Mouse (Mus musculus): ENCODE results near the gene B230219D22Rik. TPM values are rescaled to one million over a fixed set of nuclear protein-coding genes. Genes with fewer than 3 reads are reported as not detected.
A peak's percentile ranks its signal among the peaks of the same experiment; 100 is the strongest.
"Not testable (repeated sequence)": the region's sequence is repeated elsewhere in the genome, so short reads cannot be mapped to it uniquely, and the experiment has no call there.

Gene B230219D22Rik
- polyA plus RNA-seq, 1 experiment from 2014 or later, result 74.9 TPM

DNA sequence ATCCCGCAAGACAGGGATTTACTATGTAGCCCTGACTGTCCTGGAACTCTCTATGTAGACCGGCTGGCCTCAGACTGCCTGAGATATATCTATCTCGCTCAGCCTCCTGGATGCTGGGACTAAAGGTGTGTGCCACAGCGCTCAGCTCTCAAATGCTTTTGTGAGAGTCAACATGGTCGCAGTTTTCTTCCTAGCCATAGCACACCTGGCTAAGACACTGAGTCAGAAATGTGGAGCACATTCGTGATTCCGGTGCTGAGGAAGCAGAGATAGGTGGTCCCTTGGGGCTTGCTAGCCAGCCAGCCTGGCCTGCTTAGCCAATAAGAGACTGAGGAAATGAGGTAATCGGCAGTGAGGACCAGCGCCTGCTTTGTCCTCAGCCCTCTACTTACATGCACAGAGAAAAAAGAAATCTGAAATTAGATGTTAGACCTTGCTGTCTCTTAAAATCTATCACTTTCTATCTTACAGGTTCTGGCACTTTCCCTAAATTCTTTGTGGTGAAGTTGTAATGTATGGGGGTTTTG is 6.8 kb upstream of the B230219D22Rik start:
- H3K9me3 ChIP-seq (ENCODE audit: control insufficient read depth, low read length), result no peaks in the 10 kb centered on the region
- no peaks in the 10 kb centered on the region for H3K27me3 ChIP-seq (replicated peaks; ENCODE audit: control insufficient read depth, insufficient read depth, low read length)
- H3K4me2 ChIP-seq (ENCODE audit: low read length), result no peak overlapping the region
- H3K27ac ChIP-seq (ENCODE audit: low read length), result no peak overlapping the region
- H3K36me3 ChIP-seq (ENCODE audit: control insufficient read depth, insufficient read depth), result peaks cover 5% of the 10 kb centered on the region; the same call in 1 of the 2 replicates
- H3K9ac ChIP-seq (replicated peaks; ENCODE audit: low read depth, low read length), result no peak overlapping the region
- ATAC-seq, result no peak
- H3K4me3 ChIP-seq (replicated peaks; ENCODE audit: low read length), result no peak overlapping the region
- 81% methylated on average over 9 of the region's 9 CpGs for WGBS
- 0 out of 2 replicates have a peak, but pooled peaks cover 3% of the 10 kb centered on the region for H3K4me1 ChIP-seq (replicated peaks; ENCODE audit: control insufficient read depth, insufficient read depth, low read length)

DNA sequence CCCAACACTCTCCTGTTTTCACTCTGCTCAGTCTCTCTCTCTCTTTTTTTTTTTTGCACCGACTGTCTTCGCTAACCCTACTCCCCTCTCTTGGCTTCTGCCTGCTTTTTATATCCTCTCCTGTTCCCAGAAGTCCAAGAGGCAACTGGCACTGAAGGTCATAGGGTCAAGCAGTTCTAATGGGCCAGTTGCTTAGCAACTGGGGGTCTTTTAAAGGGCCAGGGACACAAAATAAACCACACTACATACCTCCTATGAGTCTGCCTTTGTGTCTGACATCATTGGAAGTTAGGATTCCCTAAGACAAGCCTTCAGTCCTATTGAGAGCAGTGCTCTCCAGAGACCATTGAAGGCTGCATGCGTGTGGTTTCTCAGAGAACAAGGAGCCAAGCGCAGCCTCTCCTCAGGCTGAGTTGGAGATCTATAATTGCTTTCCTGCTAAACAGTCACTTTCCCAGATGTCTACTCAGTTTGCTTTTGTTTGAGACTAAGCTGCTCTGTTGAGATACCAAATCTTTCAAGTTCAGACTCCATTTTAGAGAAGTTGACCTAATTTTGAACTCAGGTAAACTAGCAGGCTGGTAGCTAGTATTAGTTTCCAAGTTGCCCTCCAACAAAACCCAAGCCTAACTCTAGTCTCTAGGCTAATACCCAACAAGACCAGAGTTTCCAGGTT is 4.9 kb upstream of the B230219D22Rik start:
- Histone ChIP-seq H3K27me3 (replicated peaks; ENCODE audit: control insufficient read depth, insufficient read depth, low read length) (no peaks in the 10 kb centered on the region), H3K4me2 (ENCODE audit: low read length) (no peak overlapping the region), H3K9me3 (ENCODE audit: control insufficient read depth, low read length) (no peaks in the 10 kb centered on the region), H3K36me3 (ENCODE audit: control insufficient read depth, insufficient read depth) (no peaks in the 10 kb centered on the region), H3K27ac (ENCODE audit: low read length) (no peak overlapping the region), H3K4me1 (replicated peaks; ENCODE audit: control insufficient read depth, insufficient read depth, low read length) (0 out of 2 replicates have a peak, but pooled peaks cover 3% of the 10 kb centered on the region), H3K4me3 (replicated peaks; ENCODE audit: low read length) (no peak overlapping the region), H3K9ac (replicated peaks; ENCODE audit: low read depth, low read length) (no peak overlapping the region)
- no peak for ATAC-seq
- WGBS, result 19% methylated on average over 4 of the region's 4 CpGs

DNA sequence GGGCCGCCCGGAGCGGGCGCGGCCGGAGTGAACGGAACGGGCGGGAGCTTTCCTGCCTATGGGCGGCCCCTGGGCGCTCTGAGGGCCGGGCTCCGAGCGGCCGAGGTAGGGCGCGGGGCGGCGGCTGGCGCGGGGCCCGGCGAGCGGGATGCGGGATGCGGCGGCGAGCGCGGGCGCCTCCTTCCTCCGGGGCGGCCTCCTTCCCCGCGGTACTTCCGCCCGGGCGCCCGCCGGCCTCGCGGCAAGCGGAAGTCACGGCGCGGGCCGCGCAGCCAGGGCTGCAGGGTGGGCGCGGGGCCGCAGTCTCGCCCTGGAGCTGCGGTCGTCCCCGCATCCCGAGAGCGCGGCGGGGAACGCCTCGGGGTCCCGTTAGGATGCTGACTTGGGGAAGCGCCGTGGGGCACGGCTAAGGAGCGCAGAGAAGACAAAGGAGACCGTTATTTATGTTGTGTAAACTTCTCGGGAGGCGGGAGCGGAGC is 358 bp downstream of the B230219D22Rik start:
- H3K36me3 ChIP-seq (ENCODE audit: control insufficient read depth, insufficient read depth), result no peaks in the 10 kb centered on the region
- no peaks in the 10 kb centered on the region for H3K27me3 ChIP-seq (replicated peaks; ENCODE audit: control insufficient read depth, insufficient read depth, low read length)
- ATAC-seq, result peak; percentile 76
- no peaks in the 10 kb centered on the region for H3K9me3 ChIP-seq (ENCODE audit: control insufficient read depth, low read length)
- WGBS, result under 1% methylated on average over 55 of the region's 70 CpGs
- peaks cover 22% of the 10 kb centered on the region for H3K4me1 ChIP-seq (replicated peaks; ENCODE audit: control insufficient read depth, insufficient read depth, low read length)
- peak overlapping the region; percentile 97 for H3K27ac ChIP-seq (ENCODE audit: low read length)
- H3K9ac ChIP-seq (replicated peaks; ENCODE audit: low read depth, low read length), result peak overlapping the region; percentile 100
- H3K4me2 ChIP-seq (ENCODE audit: low read length), result peak overlapping the region; percentile 64
- H3K4me3 ChIP-seq (replicated peaks; ENCODE audit: low read length), result peak overlapping the region; percentile 94

DNA sequence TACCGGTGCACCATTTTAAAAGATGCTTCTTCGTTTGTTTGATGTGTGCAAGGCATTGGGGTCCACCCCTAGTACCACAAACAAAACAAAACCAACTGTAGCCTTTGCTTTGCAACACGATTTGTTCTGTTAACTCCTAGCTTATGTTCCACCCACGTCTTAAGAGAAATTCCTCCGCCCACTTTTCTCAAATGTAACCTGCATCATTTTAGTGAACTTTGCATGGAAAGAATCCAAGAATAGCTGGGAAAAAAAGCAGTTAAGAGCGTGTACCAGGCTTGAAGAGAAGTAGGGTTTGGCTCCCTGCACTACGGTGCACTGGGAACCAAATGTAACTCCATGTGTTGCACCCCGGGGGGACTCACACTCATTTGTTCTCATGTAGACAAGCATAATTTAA is 1.2 kb downstream of the B230219D22Rik start:
- Histone ChIP-seq H3K27me3 (replicated peaks; ENCODE audit: control insufficient read depth, insufficient read depth, low read length) (no peaks in the 10 kb centered on the region), H3K4me1 (replicated peaks; ENCODE audit: control insufficient read depth, insufficient read depth, low read length) (peaks cover 22% of the 10 kb centered on the region), H3K4me3 (replicated peaks; ENCODE audit: low read length) (peak overlapping the region; percentile 94), H3K4me2 (ENCODE audit: low read length) (peak overlapping the region; percentile 64), H3K27ac (ENCODE audit: low read length) (no peak overlapping the region), H3K36me3 (ENCODE audit: control insufficient read depth, insufficient read depth) (peaks cover 2% of the 10 kb centered on the region), H3K9ac (replicated peaks; ENCODE audit: low read depth, low read length) (peak overlapping the region; percentile 100), H3K9me3 (ENCODE audit: control insufficient read depth, low read length) (no peaks in the 10 kb centered on the region)
- WGBS, result 13% methylated on average over 8 of the region's 8 CpGs
- ATAC-seq, result no peak

DNA sequence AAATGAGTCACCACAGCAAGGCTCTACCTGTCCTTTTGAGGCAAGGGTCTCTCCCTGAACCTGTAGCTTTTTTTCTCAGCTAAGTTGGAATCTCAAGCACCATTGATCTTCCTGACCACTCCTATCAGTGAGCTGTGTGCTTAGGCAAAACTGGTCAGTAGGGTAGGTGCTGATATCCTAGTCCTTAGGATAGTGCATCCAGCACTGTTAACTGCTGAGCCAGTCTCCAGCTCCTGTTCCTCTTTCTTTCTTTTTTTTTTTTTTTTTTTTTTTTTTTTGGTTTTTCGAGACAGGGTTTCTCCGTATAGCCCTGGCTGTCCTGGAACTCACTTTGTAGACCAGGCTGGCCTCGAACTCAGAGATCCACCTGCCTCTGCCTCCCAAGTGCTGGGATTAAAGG is 3.1 kb downstream of the B230219D22Rik start:
- no CpG with 5 or more reads among the region's 3 CpGs for WGBS
- not testable (repeated sequence) for H3K27ac ChIP-seq (ENCODE audit: low read length)

DNA sequence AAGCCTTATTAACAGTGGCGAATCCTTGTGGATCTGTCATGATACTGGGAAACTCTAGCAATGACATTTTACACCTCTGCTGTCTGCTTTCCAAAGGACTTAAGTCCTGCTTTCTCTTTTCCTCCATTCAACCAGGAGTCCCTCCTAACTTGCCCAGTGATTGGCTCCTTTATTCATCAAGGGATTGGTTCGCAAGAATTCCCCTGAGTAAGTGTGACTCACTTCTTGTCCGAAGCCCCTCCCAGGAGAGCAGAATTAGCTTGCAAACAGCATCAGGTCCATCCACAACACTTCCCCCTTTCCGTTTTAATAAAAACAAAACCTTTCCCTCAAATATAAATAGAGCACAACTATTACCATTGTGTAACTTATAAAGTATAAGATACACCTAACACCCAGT is 11.4 kb downstream of the B230219D22Rik start:
- H3K9ac ChIP-seq (replicated peaks; ENCODE audit: low read depth, low read length), result no peak overlapping the region
- no peaks in the 10 kb centered on the region for H3K4me1 ChIP-seq (replicated peaks; ENCODE audit: control insufficient read depth, insufficient read depth, low read length)
- no peaks in the 10 kb centered on the region for H3K27me3 ChIP-seq (replicated peaks; ENCODE audit: control insufficient read depth, insufficient read depth, low read length)
- ATAC-seq, result no peak
- no peaks in the 10 kb centered on the region for H3K9me3 ChIP-seq (ENCODE audit: control insufficient read depth, low read length)
- no peak overlapping the region for H3K4me2 ChIP-seq (ENCODE audit: low read length)
- 87% methylated on average over 4 of the region's 4 CpGs for WGBS
- no peak overlapping the region for H3K4me3 ChIP-seq (replicated peaks; ENCODE audit: low read length)
- no peak overlapping the region for H3K27ac ChIP-seq (ENCODE audit: low read length)
- peaks cover 16% of the 10 kb centered on the region for H3K36me3 ChIP-seq (ENCODE audit: control insufficient read depth, insufficient read depth)

More for the DNA sequence above, 3.1 kb downstream of the B230219D22Rik start:
- H3K9me3 ChIP-seq (ENCODE audit: control insufficient read depth, low read length); H3K4me3 ChIP-seq (replicated peaks; ENCODE audit: low read length); H3K9ac ChIP-seq (replicated peaks; ENCODE audit: low read depth, low read length); ATAC-seq; H3K27me3 ChIP-seq (replicated peaks; ENCODE audit: control insufficient read depth, insufficient read depth, low read length); H3K4me2 ChIP-seq (ENCODE audit: low read length): not testable (repeated sequence)
- H3K4me1 ChIP-seq (replicated peaks; ENCODE audit: control insufficient read depth, insufficient read depth, low read length), result peaks cover 22% of the 10 kb centered on the region
- H3K36me3 ChIP-seq (ENCODE audit: control insufficient read depth, insufficient read depth), result peaks cover 17% of the 10 kb centered on the region

DNA sequence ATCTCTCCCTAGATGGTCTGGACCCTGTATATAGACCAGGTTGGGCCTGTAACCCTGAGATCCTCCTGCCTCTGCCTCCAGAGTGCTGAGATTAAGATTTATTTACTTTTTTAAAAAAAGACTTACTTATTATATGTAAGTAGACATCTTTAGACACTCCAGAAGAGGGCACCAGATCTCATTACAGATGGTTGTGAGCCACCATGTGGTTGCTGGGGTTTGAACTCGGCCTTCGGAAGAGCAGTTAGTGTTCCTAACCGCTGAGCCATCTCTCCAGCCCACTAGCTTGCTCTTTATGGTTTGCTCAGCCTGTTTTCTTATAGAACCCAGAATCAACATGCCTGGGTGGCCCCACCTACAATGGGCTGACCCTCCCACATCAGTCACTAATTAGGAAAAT is 19.9 kb downstream of the B230219D22Rik start:
- Histone ChIP-seq H3K36me3 (ENCODE audit: control insufficient read depth, insufficient read depth) (no peaks in the 10 kb centered on the region), H3K4me3 (replicated peaks; ENCODE audit: low read length) (no peak overlapping the region), H3K9me3 (ENCODE audit: control insufficient read depth, low read length) (no peaks in the 10 kb centered on the region), H3K9ac (replicated peaks; ENCODE audit: low read depth, low read length) (no peak overlapping the region), H3K27me3 (replicated peaks; ENCODE audit: control insufficient read depth, insufficient read depth, low read length) (no peaks in the 10 kb centered on the region), H3K4me1 (replicated peaks; ENCODE audit: control insufficient read depth, insufficient read depth, low read length) (peaks cover 18% of the 10 kb centered on the region), H3K4me2 (ENCODE audit: low read length) (no peak overlapping the region), H3K27ac (ENCODE audit: low read length) (no peak overlapping the region)
- no peak for ATAC-seq
- WGBS, result 90% methylated on average over 3 of the region's 3 CpGs

DNA sequence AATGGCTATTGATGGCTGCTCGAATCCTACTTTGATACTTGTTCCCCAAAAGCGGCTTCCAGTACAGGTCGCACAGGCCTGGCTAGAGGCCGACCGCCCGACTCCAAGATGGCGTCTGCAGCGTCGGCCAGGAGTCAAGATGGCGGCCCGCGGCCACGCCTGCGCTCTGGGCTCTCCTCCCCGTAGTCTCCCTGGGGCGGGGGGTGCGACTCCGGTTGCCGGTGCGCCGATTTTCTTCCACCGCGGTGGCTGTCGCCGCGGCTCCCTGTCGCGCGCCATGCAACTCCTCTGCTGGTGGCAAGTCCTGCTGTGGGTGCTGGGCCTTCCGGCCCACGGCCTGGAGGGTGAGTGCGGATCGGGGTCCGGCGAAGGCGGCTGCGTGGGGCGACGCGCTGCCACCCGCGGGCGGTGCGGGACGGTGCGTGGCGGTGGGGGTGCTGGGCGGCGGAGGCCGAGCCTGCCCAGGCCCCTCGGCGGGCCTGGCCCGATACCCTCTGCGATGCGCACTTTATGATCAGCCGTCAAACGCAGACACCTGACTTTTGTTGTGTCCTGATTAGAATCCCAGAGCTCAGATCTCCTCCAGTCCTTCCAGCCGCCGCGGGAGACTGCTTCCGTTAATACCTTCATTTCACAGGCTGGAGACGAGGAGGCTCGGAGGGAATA is 21.7 kb downstream of the B230219D22Rik start, which contains the start of gene Txndc15:
Gene Txndc15, plus strand, starts transcription at position 150 of the 666 bp plus-strand sequence.
- H3K9ac ChIP-seq (replicated peaks; ENCODE audit: low read depth, low read length), result peak within 1 kb of the TSS; percentile 96
- peaks cover 3% of the 10 kb centered on the region; the same call in 1 of the 2 replicates for H3K36me3 ChIP-seq (ENCODE audit: control insufficient read depth, insufficient read depth)
- H3K27ac ChIP-seq (ENCODE audit: low read length), result peak within 1 kb of the TSS; percentile 93
- H3K9me3 ChIP-seq (ENCODE audit: control insufficient read depth, low read length), result no peaks in the 10 kb centered on the region
- H3K4me1 ChIP-seq (replicated peaks; ENCODE audit: control insufficient read depth, insufficient read depth, low read length), result peaks cover 20% of the 10 kb centered on the region
- ATAC-seq, result peak; percentile 96
- under 1% methylated on average over 49 of the region's 63 CpGs for WGBS
- no peaks in the 10 kb centered on the region for H3K27me3 ChIP-seq (replicated peaks; ENCODE audit: control insufficient read depth, insufficient read depth, low read length)
- H3K4me3 ChIP-seq (replicated peaks; ENCODE audit: low read length), result peak within 1 kb of the TSS; percentile 91
- peak within 1 kb of the TSS; percentile 64 for H3K4me2 ChIP-seq (ENCODE audit: low read length)

DNA sequence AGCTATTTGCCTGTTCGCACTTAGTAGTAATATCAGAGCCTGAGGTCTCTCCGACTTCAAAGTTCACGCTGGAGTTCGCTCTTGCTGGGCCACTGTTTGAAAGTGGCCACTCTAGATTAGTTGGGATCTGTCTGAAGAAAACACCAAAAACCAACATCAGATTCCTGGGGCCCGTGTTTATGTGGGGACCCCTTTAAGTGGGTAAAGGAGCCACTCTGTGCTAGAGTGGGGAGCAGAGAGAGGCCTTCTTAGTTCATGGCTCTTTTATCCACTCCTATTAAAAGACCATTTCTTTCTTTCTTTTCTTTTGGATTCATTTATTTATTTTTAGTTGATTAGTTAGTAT is 22.2 kb downstream of the B230219D22Rik start:
- Histone ChIP-seq H3K36me3 (ENCODE audit: control insufficient read depth, insufficient read depth) (peaks cover 6% of the 10 kb centered on the region), H3K9me3 (ENCODE audit: control insufficient read depth, low read length) (no peaks in the 10 kb centered on the region), H3K4me3 (replicated peaks; ENCODE audit: low read length) (peak overlapping the region; percentile 91), H3K4me2 (ENCODE audit: low read length) (peak overlapping the region; percentile 64), H3K9ac (replicated peaks; ENCODE audit: low read depth, low read length) (peak overlapping the region; percentile 96), H3K27me3 (replicated peaks; ENCODE audit: control insufficient read depth, insufficient read depth, low read length) (no peaks in the 10 kb centered on the region), H3K4me1 (replicated peaks; ENCODE audit: control insufficient read depth, insufficient read depth, low read length) (peaks cover 20% of the 10 kb centered on the region), H3K27ac (ENCODE audit: low read length) (peak overlapping the region; percentile 93)
- WGBS, result 8% methylated on average over 5 of the region's 5 CpGs
- ATAC-seq, result peak; percentile 24
